Mouse (Mus musculus) lung, adult 2 months (tissue): Measurements from ENCODE around the gene D6Wsu163e.

ENCODE experiments used
- CTCF ChIP-seq: fragments of 200-500 bp; IDR thresholded peaks from 2 replicates; pipeline ENCODE4 v1.5.1; 2011; ENCODE audit warnings: mild to moderate bottlenecking, low read length, control low read depth; ENCODE audit not compliant: insufficient read depth
- POLR2A ChIP-seq: fragments of 200-500 bp; IDR thresholded peaks from 2 replicates; pipeline ENCODE4 v1.6.1; 2011; ENCODE audit warnings: low read depth, mild to moderate bottlenecking, control low read depth, low read length, borderline replicate concordance; ENCODE audit errors: extremely low read depth

DNA sequence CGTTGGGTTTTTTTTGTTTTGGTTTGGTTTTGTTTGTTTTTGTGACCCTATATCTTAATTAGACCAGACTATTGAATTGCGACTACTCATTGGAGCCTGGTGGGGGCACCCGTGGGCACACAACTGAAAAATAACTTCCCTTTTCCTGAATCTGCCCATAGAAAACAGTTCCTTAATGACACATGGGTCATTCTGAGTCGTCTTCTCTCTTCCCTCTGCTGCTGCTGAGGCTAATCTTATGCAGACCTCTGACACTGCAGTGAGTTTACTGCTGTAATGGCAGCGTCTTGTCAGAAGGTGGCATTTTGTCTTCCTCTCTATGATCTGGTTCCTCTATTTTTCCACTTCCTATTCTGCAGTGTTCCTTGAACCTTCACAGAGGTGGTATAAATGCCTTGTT is 689 bp downstream of the D6Wsu163e start:
- TF ChIP-seq CTCF (no peak), POLR2A (no peak)
